Mouse (Mus musculus) kidney, embryonic 15.5 days (tissue): Measurements from ENCODE around the gene Cnpy1. TPM values are rescaled to one million over a fixed set of nuclear protein-coding genes. Genes with fewer than 3 reads are reported as not detected.

Experiments
- ATAC-seq: fragments of 200-750 bp; cut with Nextera tagmentation; replicated peaks from 2 replicates; pipeline ENCODE4 v1.8.0; 2017; ENCODE audit warnings: moderate TSS enrichment; ENCODE audit not compliant: low FRiP score
- H3K27ac ChIP-seq: fragments of 300-500 bp; sonication (generic); 2 replicates; pipeline ENCODE4 v1.5.1; 2015; ENCODE audit warnings: mild to moderate bottlenecking, inconsistent platforms
- H3K27me3 ChIP-seq: fragments of 300-500 bp; sonication (generic); 2 replicates; pipeline ENCODE4 v1.6.1; 2015; ENCODE audit warnings: inconsistent platforms
- H3K36me3 ChIP-seq: fragments of 300-500 bp; sonication (generic); 2 replicates; pipeline ENCODE4 v1.6.1; 2015; ENCODE audit warnings: inconsistent platforms
- H3K4me1 ChIP-seq: fragments of 300-500 bp; sonication (generic); 2 replicates; pipeline ENCODE4 v1.6.1; 2015; ENCODE audit warnings: inconsistent platforms
- H3K4me2 ChIP-seq: fragments of 300-500 bp; sonication (generic); 2 replicates; pipeline ENCODE4 v1.6.1; 2015; ENCODE audit warnings: moderate library complexity, mild to moderate bottlenecking, inconsistent platforms
- H3K4me3 ChIP-seq: fragments of 300-500 bp; sonication (generic); replicated peaks from 2 replicates; pipeline ENCODE4 v1.5.1; 2015; ENCODE audit warnings: mild to moderate bottlenecking, inconsistent platforms
- H3K9ac ChIP-seq: fragments of 300-500 bp; sonication (generic); 2 replicates; pipeline ENCODE4 v1.6.1; 2015; ENCODE audit warnings: mild to moderate bottlenecking, inconsistent platforms
- H3K9me3 ChIP-seq: fragments of 300-500 bp; sonication (generic); replicated peaks from 2 replicates; pipeline ENCODE4 v1.6.1; 2016; ENCODE audit warnings: inconsistent platforms
- WGBS: fragments of 180-500 bp; shearing (Covaris S2); methylation state at CpG from one replicate; pipeline ENCODE4 v1.1.7; 2015; ENCODE audit warnings: mixed read lengths; 5-methylcytosine and 5-hydroxymethylcytosine counted together
- polyA plus RNA-seq: library from polyadenylated mRNA; unstranded; fragments of >200 nt; fragmentation: Nextera tagmentation; extraction: Ambion mirVana; gene quantifications from 2 replicates; pipeline ENCODE4 v1.2.1, GENCODE M21; 2015

Gene Cnpy1
- polyA plus RNA-seq, 1 experiment from 2014 or later: 0.16 TPM

DNA sequence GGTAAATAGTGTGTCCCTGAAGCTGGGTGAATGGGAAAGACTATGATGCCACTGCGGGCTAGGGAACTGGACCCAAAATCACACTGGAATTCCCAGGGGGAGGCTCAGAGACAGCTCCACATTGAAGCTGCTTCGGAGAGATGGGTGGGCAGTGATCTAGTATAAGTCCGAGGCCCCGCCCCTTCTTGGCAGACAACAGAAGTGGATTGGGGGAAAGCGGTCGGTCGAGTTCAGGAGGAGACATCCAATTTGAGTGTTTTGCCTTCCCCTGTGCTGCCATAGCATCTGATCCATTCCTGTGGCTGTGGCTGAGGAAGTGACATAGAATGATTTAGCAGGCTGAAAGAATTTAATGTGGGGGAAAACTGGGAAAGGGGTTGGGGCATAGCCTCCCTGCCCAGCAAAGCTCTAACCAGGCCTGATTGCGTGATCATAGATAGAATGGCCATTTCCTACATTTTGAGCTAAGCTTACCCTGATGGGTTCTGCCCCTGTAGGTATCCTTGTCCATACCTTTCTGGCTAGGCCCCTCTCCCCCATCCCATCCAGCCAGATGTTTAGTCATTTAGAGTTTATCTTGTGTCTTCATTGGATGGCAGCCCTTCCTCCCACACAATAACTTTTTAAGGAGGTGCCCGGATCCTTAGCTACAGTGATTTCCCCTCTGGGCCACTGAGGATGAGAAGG lies 88.4 kb downstream of the Cnpy1 start:
- no peaks in the 10 kb centered on the region for H3K9me3 ChIP-seq
- H3K36me3 ChIP-seq: no peaks in the 10 kb centered on the region
- 4% methylated on average over 9 of the region's 9 CpGs for WGBS
- H3K4me1 ChIP-seq: peaks cover 34% of the 10 kb centered on the region
- peaks cover 97% of the 10 kb centered on the region for H3K27me3 ChIP-seq
- no peak overlapping the region for H3K9ac ChIP-seq
- H3K4me3 ChIP-seq: no peak overlapping the region
- ATAC-seq: no peak
- no peak overlapping the region for H3K27ac ChIP-seq
- H3K4me2 ChIP-seq: no peak overlapping the region

Other genes starting within 250 kb of the Cnpy1 start
- gene Insig1, start 174.4 kb downstream of the Cnpy1 start, polyA plus RNA-seq: 50.2 and 52.8 TPM in 2 replicates
- gene En2, start 80.1 kb downstream of the Cnpy1 start, polyA plus RNA-seq: 0.09 and 0.15 TPM in 2 replicates
- gene Rbm33, start 71.3 kb upstream of the Cnpy1 start, polyA plus RNA-seq: 10.8 and 11.4 TPM in 2 replicates
- gene Shh, start 221.4 kb upstream of the Cnpy1 start, polyA plus RNA-seq: 0.80 and 1.0 TPM in 2 replicates